9 mouse cellular contexts compared by ENCODE assay signal in the genomic region with DNA sequence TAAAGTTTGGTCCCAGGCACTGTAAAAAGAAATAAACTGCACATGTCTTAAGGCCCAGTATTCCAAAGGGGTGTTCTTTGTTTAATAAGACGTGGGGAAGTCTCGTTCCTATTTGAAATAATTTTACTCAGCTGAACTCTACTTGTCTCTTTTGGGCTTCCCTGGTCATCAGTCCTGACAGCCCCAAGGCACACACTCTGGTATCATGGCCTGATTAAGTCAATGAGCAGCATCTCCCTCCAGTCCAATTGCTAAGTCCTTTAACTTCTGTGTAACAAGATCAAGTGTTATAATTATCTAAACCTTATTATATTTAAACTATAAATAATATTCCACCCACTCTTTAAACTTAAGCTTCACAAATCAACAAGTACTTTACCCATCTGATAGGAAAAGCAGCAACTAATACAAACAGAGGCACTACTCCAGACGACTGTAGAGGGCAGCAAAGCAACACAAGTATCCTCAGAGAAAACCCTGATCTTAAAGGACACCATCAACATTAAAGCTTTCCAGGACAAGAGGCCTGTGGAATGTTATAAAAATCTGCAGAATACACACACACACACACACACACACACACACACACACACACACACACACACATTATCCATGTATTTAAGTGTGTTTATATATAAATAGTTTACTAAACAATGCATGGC. TPM values are rescaled to one million over a fixed set of nuclear protein-coding genes. Genes with fewer than 3 reads are reported as not detected.
DNase-seq lines count a peak whose midpoint lies in the region; ATAC-seq lines count a peak whose summit lies in the region.
"Had no signal": no experiment of that assay in that cellular context is flagged by ENCODE, and none has a peak within 500 bp of the region (broad histone marks: within the 10 kb centered on the region; RNA-seq: fewer than 3 reads in every experiment).

No protein-coding gene starts in this region.

- no peaks in the 10 kb centered on the region for H3K9me3 ChIP-seq in heart, embryonic 12.5 days (replicated peaks)
- no peaks in the 10 kb centered on the region for H3K9me3 ChIP-seq in hindbrain, embryonic 11.5 days (ENCODE audit: control insufficient read depth, low read length)
- no peaks in the 10 kb centered on the region for H3K9me3 ChIP-seq in midbrain, embryonic 16.5 days (replicated peaks; ENCODE audit: control insufficient read depth, low read length, poor library complexity, severe bottlenecking)

- no peak overlapping the region for H3K27ac ChIP-seq in heart, embryonic 12.5 days (ENCODE audit: poor library complexity, severe bottlenecking)
- H3K27ac ChIP-seq in hindbrain, embryonic 11.5 days (ENCODE audit: low read depth, low read length) = no peak overlapping the region
- no peak overlapping the region for H3K27ac ChIP-seq in midbrain, embryonic 16.5 days (ENCODE audit: low read length)

- no peak overlapping the region for H3K4me2 ChIP-seq in heart, embryonic 12.5 days
- no peak overlapping the region for H3K4me2 ChIP-seq in hindbrain, embryonic 11.5 days (replicated peaks; ENCODE audit: low read depth, low read length)
- H3K4me2 ChIP-seq in midbrain, embryonic 16.5 days (ENCODE audit: low read length) = no peak overlapping the region

- H3K4me1 ChIP-seq in heart, embryonic 12.5 days (replicated peaks) = no peaks in the 10 kb centered on the region
- no peaks in the 10 kb centered on the region for H3K4me1 ChIP-seq in hindbrain, embryonic 11.5 days (replicated peaks; ENCODE audit: control insufficient read depth, insufficient read depth, low read length)
- peaks cover 8% of the 10 kb centered on the region for H3K4me1 ChIP-seq in midbrain, embryonic 16.5 days (ENCODE audit: control insufficient read depth, insufficient read depth, low read length)

- peak; percentile 30 to 80 for DNase-seq in heart, adult 18-20 months
- peak; percentile 57 for DNase-seq in R1 (ENCODE audit: low read depth, low spot score)
- peak; percentile 71 for DNase-seq in embryo, embryonic 11 days
- peak; percentile 71 for DNase-seq in hindbrain, embryonic 11.5 days (ENCODE audit: low spot score)
- peak; percentile 52 for DNase-seq in layer of hippocampus, adult 9-11 months
- DNase-seq in T-cell, adult 2 months (ENCODE audit: low spot score) = no peak

- no peak overlapping the region for H3K4me3 ChIP-seq in heart, embryonic 12.5 days
- H3K4me3 ChIP-seq in hindbrain, embryonic 11.5 days (ENCODE audit: low read depth, low read length) = no peak overlapping the region
- no peak overlapping the region for H3K4me3 ChIP-seq in midbrain, embryonic 16.5 days (ENCODE audit: low read depth, low read length)
- H3K4me3 ChIP-seq: myocyte had no signal

- 47% methylated on average over 3 of the region's 3 CpGs for WGBS in heart, embryonic 12.5 days
- 61% methylated on average over 3 of the region's 3 CpGs for WGBS in hindbrain, embryonic 11.5 days
- WGBS in midbrain, embryonic 16.5 days = 63% methylated on average over 3 of the region's 3 CpGs

- no peak for ATAC-seq in heart, embryonic 12.5 days (ENCODE audit: insufficient number of reproducible peaks, low FRiP score)
- ATAC-seq in hindbrain, embryonic 11.5 days (ENCODE audit: low FRiP score) = peak; percentile 62; the same call in 1 of the 2 replicates
- peak; percentile 79 for ATAC-seq in midbrain, embryonic 16.5 days

- no peaks in the 10 kb centered on the region for H3K27me3 ChIP-seq in heart, embryonic 12.5 days (replicated peaks)
- H3K27me3 ChIP-seq in hindbrain, embryonic 11.5 days (ENCODE audit: control insufficient read depth, insufficient read depth, low read length) = no peaks in the 10 kb centered on the region
- H3K27me3 ChIP-seq in midbrain, embryonic 16.5 days (ENCODE audit: control insufficient read depth, insufficient read depth, low read depth, low read length) = no peaks in the 10 kb centered on the region

- no peak overlapping the region for H3K9ac ChIP-seq in heart, embryonic 12.5 days
- no peak overlapping the region for H3K9ac ChIP-seq in hindbrain, embryonic 11.5 days (ENCODE audit: low read depth, low read length)
- no peak overlapping the region for H3K9ac ChIP-seq in midbrain, embryonic 16.5 days (ENCODE audit: low read depth, low read length)

- peaks cover 3% of the 10 kb centered on the region; the same call in 1 of the 2 replicates for H3K36me3 ChIP-seq in heart, embryonic 12.5 days
- no peaks in the 10 kb centered on the region for H3K36me3 ChIP-seq in hindbrain, embryonic 11.5 days (ENCODE audit: control insufficient read depth, insufficient read depth, low read length)
- no peaks in the 10 kb centered on the region for H3K36me3 ChIP-seq in midbrain, embryonic 16.5 days (ENCODE audit: control insufficient read depth, insufficient read depth, low read length)

RNA-seq across cellular contexts. Expression of gene Nectin3, which starts 10.8 kb away (rescaled TPM):
- total RNA-seq in heart, adult 18-20 months (2021) = 1 to 10 TPM; 5.7 to 6.4 TPM
- polyA plus RNA-seq in heart, embryonic 12.5 days (2016; fragmentation: Nextera tagmentation; extraction: Ambion mirVana) = 27.1 and 27.7 TPM in 2 replicates
- 49.9 and 50.0 TPM in 2 replicates for polyA plus RNA-seq in hindbrain, embryonic 11.5 days (2014; fragmentation: Nextera tagmentation; extraction: Ambion mirVana)
- polyA plus RNA-seq in midbrain, embryonic 16.5 days (2015; fragmentation: Nextera tagmentation; extraction: Ambion mirVana) = 17.4 and 23.3 TPM in 2 replicates
